Mouse (Mus musculus) forebrain, embryonic 16.5 days (tissue): Measurements from ENCODE around the gene Alg2. TPM values are rescaled to one million over a fixed set of nuclear protein-coding genes. Genes with fewer than 3 reads are reported as not detected.

Experiments used
- ATAC-seq: fragments of 200-750 bp; cut with Nextera tagmentation; 2 replicates; pipeline ENCODE4 v1.8.0; 2017; ENCODE audit warnings: mild to moderate bottlenecking, moderate library complexity
- H3K27ac ChIP-seq: fragments of 300-500 bp; sonication (generic); 2 replicates; pipeline ENCODE4 v1.5.1; 2014; ENCODE audit warnings: low read length, control low read depth
- H3K27me3 ChIP-seq: fragments of 300-500 bp; sonication (generic); replicated peaks from 2 replicates; pipeline ENCODE4 v1.6.1; 2014; ENCODE audit warnings: low read length; ENCODE audit not compliant: control insufficient read depth, insufficient read depth
- H3K36me3 ChIP-seq: fragments of 300-500 bp; sonication (generic); 2 replicates; pipeline ENCODE4 v1.6.1; 2014; ENCODE audit not compliant: control insufficient read depth, insufficient read depth
- H3K4me1 ChIP-seq: fragments of 300-500 bp; sonication (generic); replicated peaks from 2 replicates; pipeline ENCODE4 v1.6.1; 2014; ENCODE audit warnings: low read length; ENCODE audit not compliant: control insufficient read depth, insufficient read depth
- H3K4me2 ChIP-seq: fragments of 300-500 bp; sonication (generic); 2 replicates; pipeline ENCODE4 v1.6.1; 2014; ENCODE audit warnings: mild to moderate bottlenecking, low read length, control low read depth
- H3K4me3 ChIP-seq: fragments of 300-500 bp; sonication (generic); replicated peaks from 2 replicates; pipeline ENCODE4 v1.5.1; 2014; ENCODE audit warnings: mild to moderate bottlenecking, low read length, control low read depth
- H3K9ac ChIP-seq: fragments of 300-500 bp; sonication (generic); replicated peaks from 2 replicates; pipeline ENCODE4 v1.6.1; 2014; ENCODE audit warnings: low read depth, low read length, control low read depth
- H3K9me3 ChIP-seq: fragments of 300-500 bp; sonication (generic); 2 replicates; pipeline ENCODE4 v1.6.1; 2016; ENCODE audit warnings: low read length; ENCODE audit not compliant: control insufficient read depth
- WGBS: fragments of 180-500 bp; shearing (Covaris S2); extraction: QIAGEN DNeasy Blood & Tissue Kit; methylation state at CpG from one replicate; pipeline ENCODE4 v1.1.7; 2014; 5-methylcytosine and 5-hydroxymethylcytosine counted together
- polyA plus RNA-seq: library from polyadenylated mRNA; unstranded; fragments of >200 nt; fragmentation: Nextera tagmentation; extraction: Ambion mirVana; gene quantifications from 2 replicates; pipeline ENCODE4 v1.2.1, GENCODE M21; 2015

Alg2 gene
- polyA plus RNA-seq, 1 experiment from 2014 or later = 239 TPM

DNA sequence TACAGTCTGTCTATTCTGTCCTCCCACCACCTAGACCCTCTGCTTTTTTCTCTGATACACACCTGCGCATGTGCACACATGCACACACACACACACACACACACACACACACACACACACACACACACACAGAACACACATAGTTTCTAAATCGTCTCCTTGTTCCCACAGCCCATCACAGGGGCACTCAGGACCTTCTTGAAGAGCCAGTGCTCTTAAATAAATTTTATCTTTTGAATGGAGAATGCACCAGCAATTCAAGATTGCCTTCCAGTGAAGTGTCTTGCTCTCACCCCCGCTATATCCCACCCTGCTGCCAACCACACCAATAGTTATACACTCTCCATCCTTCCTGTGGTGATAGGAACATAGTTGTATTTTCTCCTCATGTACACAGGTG is 51.2 kb downstream of the Alg2 start:
- no peak for ATAC-seq
- Histone ChIP-seq H3K4me1 (peaks cover 3% of the 10 kb centered on the region), H3K9ac (no peak overlapping the region), H3K4me3 (no peak overlapping the region), H3K4me2 (no peak overlapping the region), H3K27me3 (no peaks in the 10 kb centered on the region; the same call in 1 of the 2 replicates), H3K36me3 (no peaks in the 10 kb centered on the region), H3K9me3 (no peaks in the 10 kb centered on the region), H3K27ac (no peak overlapping the region)
- 90% methylated on average over 3 of the region's 3 CpGs for WGBS

DNA sequence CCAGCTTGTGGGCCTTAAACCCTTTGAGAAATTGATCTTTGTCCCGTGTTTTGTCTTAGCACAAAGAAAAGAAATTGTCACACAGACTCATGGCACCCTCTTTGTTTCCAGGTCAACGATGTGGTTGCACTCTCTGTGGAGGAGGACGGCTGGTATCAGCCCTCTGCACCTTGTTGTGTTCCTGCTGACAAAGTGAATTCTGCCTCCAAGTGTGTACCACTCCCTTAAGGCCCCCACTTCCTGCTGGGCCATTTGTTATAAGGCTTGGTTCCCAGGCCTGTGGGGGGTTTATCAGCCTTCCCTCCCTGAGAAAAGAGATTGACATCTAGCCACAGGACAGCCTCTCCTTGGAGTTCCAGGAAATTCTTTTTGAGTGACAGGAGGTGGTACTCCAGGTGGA is 51.9 kb downstream of the Alg2 start:
- no peaks in the 10 kb centered on the region for H3K36me3 ChIP-seq
- no peaks in the 10 kb centered on the region for H3K9me3 ChIP-seq
- no peak overlapping the region for H3K4me2 ChIP-seq
- H3K9ac ChIP-seq = no peak overlapping the region
- ATAC-seq = no peak
- H3K27ac ChIP-seq = no peak overlapping the region
- H3K27me3 ChIP-seq = no peaks in the 10 kb centered on the region; the same call in 1 of the 2 replicates
- WGBS = 18% methylated on average over 3 of the region's 3 CpGs
- no peak overlapping the region for H3K4me3 ChIP-seq
- peaks cover 3% of the 10 kb centered on the region for H3K4me1 ChIP-seq

DNA sequence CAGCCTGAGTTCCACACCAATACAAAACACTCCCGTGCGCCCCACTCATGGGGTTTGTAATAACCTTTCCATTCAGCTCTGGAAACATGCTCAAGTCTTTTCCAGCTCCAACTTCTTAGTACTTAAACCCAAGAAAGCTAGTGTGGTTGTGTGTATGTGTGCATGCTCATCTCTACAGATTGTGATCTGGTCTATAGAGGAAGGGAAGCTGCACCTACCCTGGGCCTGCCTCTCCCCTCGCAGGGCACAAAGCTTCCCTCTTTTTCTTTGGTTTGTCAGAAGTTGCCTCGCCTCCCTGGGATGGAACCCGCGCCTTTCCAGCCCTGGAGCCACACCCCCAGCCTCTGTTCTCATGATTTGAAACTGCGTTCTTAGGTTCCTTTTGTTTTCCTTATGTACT is 53.9 kb downstream of the Alg2 start:
- 26% methylated on average over 7 of the region's 7 CpGs for WGBS
- no peaks in the 10 kb centered on the region for H3K27me3 ChIP-seq
- no peak overlapping the region for H3K27ac ChIP-seq
- peaks cover 3% of the 10 kb centered on the region for H3K4me1 ChIP-seq
- no peaks in the 10 kb centered on the region for H3K9me3 ChIP-seq
- no peak for ATAC-seq
- no peak overlapping the region for H3K9ac ChIP-seq
- no peak overlapping the region for H3K4me3 ChIP-seq
- no peak overlapping the region for H3K4me2 ChIP-seq
- H3K36me3 ChIP-seq = no peaks in the 10 kb centered on the region

DNA sequence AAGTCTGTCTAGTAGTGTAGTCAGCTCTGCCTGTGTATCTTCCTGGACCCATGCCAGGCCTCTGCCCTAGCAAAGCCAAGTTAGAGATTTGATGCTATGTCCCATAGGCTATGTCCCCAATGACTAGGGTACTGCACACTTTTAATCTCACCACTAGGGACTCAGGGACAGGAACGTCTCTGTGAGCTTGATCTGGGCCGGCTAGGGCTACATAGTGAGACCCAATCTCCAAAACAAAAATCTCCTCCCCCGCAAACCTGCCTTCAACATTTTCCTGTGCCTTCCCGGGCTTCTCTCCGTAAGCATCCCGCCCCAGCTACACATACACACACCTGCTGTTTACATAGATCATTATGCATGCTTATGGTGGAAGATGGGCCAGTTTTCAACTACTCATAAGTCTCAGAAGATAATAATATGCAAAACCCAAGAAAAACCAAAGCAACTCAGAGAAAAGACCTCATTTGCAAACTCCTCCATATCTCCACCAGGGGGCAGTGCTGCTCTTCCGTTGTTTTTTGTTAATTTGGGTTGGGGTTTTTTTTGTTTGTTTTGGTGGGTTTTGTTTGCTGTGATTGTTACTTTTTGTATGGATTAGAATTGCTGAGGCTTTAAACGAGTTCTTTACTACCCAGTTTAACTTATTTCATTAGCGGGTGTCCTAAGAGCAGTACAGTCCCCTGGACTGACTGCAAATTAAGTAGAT is 54.7 kb downstream of the Alg2 start:
- Histone ChIP-seq H3K4me3 (no peak overlapping the region), H3K27me3 (no peaks in the 10 kb centered on the region), H3K36me3 (no peaks in the 10 kb centered on the region), H3K9me3 (no peaks in the 10 kb centered on the region), H3K4me2 (no peak overlapping the region), H3K9ac (no peak overlapping the region), H3K4me1 (peaks cover 3% of the 10 kb centered on the region), H3K27ac (no peak overlapping the region)
- peak; percentile 45 for ATAC-seq
- WGBS = 18% methylated on average over 9 of the region's 9 CpGs

DNA sequence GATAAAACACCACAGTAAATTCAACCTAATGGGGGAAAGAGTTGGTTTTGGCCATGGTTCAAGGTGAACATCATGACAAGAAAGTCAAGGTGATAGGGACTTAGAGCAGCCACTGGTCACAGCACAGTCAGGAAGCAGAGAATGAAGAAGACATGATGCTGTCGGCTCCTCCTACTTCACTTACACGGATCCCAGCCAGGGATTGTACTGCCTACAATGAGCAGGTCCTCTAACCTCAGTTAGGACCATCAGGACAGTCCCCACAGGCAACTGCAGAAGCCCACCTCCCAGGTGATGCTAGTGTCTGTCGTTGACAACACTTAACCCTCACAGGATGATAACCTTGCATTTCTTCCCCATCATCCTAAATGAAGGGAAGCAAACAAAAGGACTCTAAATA is 56.3 kb downstream of the Alg2 start:
- ATAC-seq = no peak
- Histone ChIP-seq H3K4me1 (peaks cover 3% of the 10 kb centered on the region), H3K36me3 (no peaks in the 10 kb centered on the region), H3K4me3 (no peak overlapping the region), H3K9me3 (no peaks in the 10 kb centered on the region), H3K27ac (no peak overlapping the region), H3K27me3 (no peaks in the 10 kb centered on the region), H3K4me2 (no peak overlapping the region), H3K9ac (no peak overlapping the region)
- WGBS = 80% methylated on average over 3 of the region's 3 CpGs

Other genes starting within 250 kb of the Alg2 start
- 46.5 and 53.9 TPM in 2 replicates for gene Tgfbr1, start 121.1 kb downstream of the Alg2 start, polyA plus RNA-seq
- 209 and 215 TPM in 2 replicates for gene Sec61b, start 325 bp upstream of the Alg2 start, polyA plus RNA-seq